Mouse (Mus musculus): ENCODE measurements around the gene Mtmr14. TPM values are rescaled to one million over a fixed set of nuclear protein-coding genes. Genes with fewer than 3 reads are reported as not detected.

The Mtmr14 gene
- polyA plus RNA-seq, 1 experiment, result 62.4 TPM

GRCm38 (mm10) chr6:113302258-113302657, 64.6 kb downstream of the Mtmr14 start:
- Histone ChIP-seq H3K36me3 (ENCODE audit: control insufficient read depth, insufficient read depth, low read length, poor library complexity, severe bottlenecking) (no peaks in the 10 kb centered on the region), H3K9ac (ENCODE audit: low read depth, poor library complexity, severe bottlenecking) (no peak overlapping the region), H3K27ac (ENCODE audit: insufficient read depth, low read length) (no peak overlapping the region), H3K4me1 (ENCODE audit: control insufficient read depth, insufficient read depth, low read length) (no peaks in the 10 kb centered on the region), H3K9me3 (replicated peaks; ENCODE audit: control insufficient read depth, insufficient read depth, low read length, poor library complexity, severe bottlenecking) (no peaks in the 10 kb centered on the region), H3K27me3 (ENCODE audit: control insufficient read depth, insufficient read depth, low read length, poor library complexity, severe bottlenecking) (no peaks in the 10 kb centered on the region), H3K4me3 (ENCODE audit: low read depth, low read length) (no peak overlapping the region)
- TF ChIP-seq CTCF (IDR thresholded peaks at IDR 0.05; ENCODE audit: low read depth, low read length) (peak; percentile 38), POLR2A (IDR thresholded peaks at IDR 0.05; ENCODE audit: insufficient read depth, low read length) (no peak)

- no peaks in the 10 kb centered on the region for H3K4me1 ChIP-seq (ENCODE audit: control insufficient read depth, insufficient read depth, low read length)
- no peaks in the 10 kb centered on the region for H3K9me3 ChIP-seq (replicated peaks; ENCODE audit: control insufficient read depth, insufficient read depth, low read length, poor library complexity, severe bottlenecking)
- H3K9ac ChIP-seq (ENCODE audit: low read depth, poor library complexity, severe bottlenecking), result peak overlapping the region; percentile 95
- H3K27me3 ChIP-seq (ENCODE audit: control insufficient read depth, insufficient read depth, low read length, poor library complexity, severe bottlenecking), result no peaks in the 10 kb centered on the region
- H3K36me3 ChIP-seq (ENCODE audit: control insufficient read depth, insufficient read depth, low read length, poor library complexity, severe bottlenecking), result peaks cover 14% of the 10 kb centered on the region
- H3K27ac ChIP-seq (ENCODE audit: insufficient read depth, low read length), result peak overlapping the region; percentile 96
- H3K4me3 ChIP-seq (ENCODE audit: low read depth, low read length), result peak overlapping the region; percentile 99
- TF ChIP-seq POLR2A (IDR thresholded peaks at IDR 0.05; ENCODE audit: insufficient read depth, low read length), result no peak
- TF ChIP-seq CTCF (IDR thresholded peaks at IDR 0.05; ENCODE audit: low read depth, low read length), result no peak
- TF ChIP-seq EP300 (IDR thresholded peaks at IDR 0.05; ENCODE audit: insufficient read depth, low read depth, low read length), result peak; percentile 28; the same call in 1 of the 2 replicates
Observed at GRCm38 (mm10) chr6:113306322-113306985, 68.8 kb downstream of the Mtmr14 start.

GRCm38 (mm10) chr6:113306986-113307349, 69.3 kb downstream of the Mtmr14 start, which contains the start of gene Brpf1:
Gene Brpf1, plus strand, starts transcription at chr6:113307137.
- Histone ChIP-seq H3K9ac (ENCODE audit: low read depth, poor library complexity, severe bottlenecking) (peak within 1 kb of the TSS; percentile 95), H3K27ac (ENCODE audit: insufficient read depth, low read length) (peak within 1 kb of the TSS; percentile 96), H3K27me3 (ENCODE audit: control insufficient read depth, insufficient read depth, low read length, poor library complexity, severe bottlenecking) (no peaks in the 10 kb centered on the region), H3K4me1 (ENCODE audit: control insufficient read depth, insufficient read depth, low read length) (no peaks in the 10 kb centered on the region), H3K36me3 (ENCODE audit: control insufficient read depth, insufficient read depth, low read length, poor library complexity, severe bottlenecking) (peaks cover 15% of the 10 kb centered on the region), H3K9me3 (replicated peaks; ENCODE audit: control insufficient read depth, insufficient read depth, low read length, poor library complexity, severe bottlenecking) (no peaks in the 10 kb centered on the region), H3K4me3 (ENCODE audit: low read depth, low read length) (peak within 1 kb of the TSS; percentile 99)
- TF ChIP-seq CTCF (IDR thresholded peaks at IDR 0.05; ENCODE audit: low read depth, low read length) (no peak), POLR2A (IDR thresholded peaks at IDR 0.05; ENCODE audit: insufficient read depth, low read length) (no peak), EP300 (IDR thresholded peaks at IDR 0.05; ENCODE audit: insufficient read depth, low read depth, low read length) (no peak)

GRCm38 (mm10) chr6:113307481-113308121, 70.0 kb downstream of the Mtmr14 start:
- no peaks in the 10 kb centered on the region for H3K9me3 ChIP-seq (replicated peaks; ENCODE audit: control insufficient read depth, insufficient read depth, low read length, poor library complexity, severe bottlenecking)

GRCm38 (mm10) chr6:113308141-113308540, 70.5 kb downstream of the Mtmr14 start:
- TF ChIP-seq EP300 (IDR thresholded peaks at IDR 0.05; ENCODE audit: insufficient read depth, low read depth, low read length) (no peak), POLR2A (IDR thresholded peaks at IDR 0.05; ENCODE audit: insufficient read depth, low read length) (no peak), CTCF (IDR thresholded peaks at IDR 0.05; ENCODE audit: low read depth, low read length) (no peak)
- Histone ChIP-seq H3K36me3 (ENCODE audit: control insufficient read depth, insufficient read depth, low read length, poor library complexity, severe bottlenecking) (peaks cover 25% of the 10 kb centered on the region), H3K27me3 (ENCODE audit: control insufficient read depth, insufficient read depth, low read length, poor library complexity, severe bottlenecking) (no peaks in the 10 kb centered on the region), H3K4me1 (ENCODE audit: control insufficient read depth, insufficient read depth, low read length) (no peaks in the 10 kb centered on the region), H3K4me3 (ENCODE audit: low read depth, low read length) (peak overlapping the region; percentile 99), H3K9ac (ENCODE audit: low read depth, poor library complexity, severe bottlenecking) (peak overlapping the region; percentile 95), H3K9me3 (replicated peaks; ENCODE audit: control insufficient read depth, insufficient read depth, low read length, poor library complexity, severe bottlenecking) (no peaks in the 10 kb centered on the region), H3K27ac (ENCODE audit: insufficient read depth, low read length) (0 out of 2 replicates have a peak overlapping the region, but pooled peaks have one; percentile 8)

More at GRCm38 (mm10) chr6:113307481-113308121, 70.0 kb downstream of the Mtmr14 start:
- H3K4me3 ChIP-seq (ENCODE audit: low read depth, low read length), result peak overlapping the region; percentile 99
- no peaks in the 10 kb centered on the region for H3K27me3 ChIP-seq (ENCODE audit: control insufficient read depth, insufficient read depth, low read length, poor library complexity, severe bottlenecking)
- H3K9ac ChIP-seq (ENCODE audit: low read depth, poor library complexity, severe bottlenecking), result peak overlapping the region; percentile 95
- H3K4me1 ChIP-seq (ENCODE audit: control insufficient read depth, insufficient read depth, low read length), result no peaks in the 10 kb centered on the region
- 0 out of 2 replicates have a peak overlapping the region, but pooled peaks have one; percentile 8 for H3K27ac ChIP-seq (ENCODE audit: insufficient read depth, low read length)
- TF ChIP-seq EP300 (IDR thresholded peaks at IDR 0.05; ENCODE audit: insufficient read depth, low read depth, low read length), result no peak
- no peak for TF ChIP-seq CTCF (IDR thresholded peaks at IDR 0.05; ENCODE audit: low read depth, low read length)
- H3K36me3 ChIP-seq (ENCODE audit: control insufficient read depth, insufficient read depth, low read length, poor library complexity, severe bottlenecking), result peaks cover 21% of the 10 kb centered on the region

GRCm38 (mm10) chr6:113315972-113316371, 78.3 kb downstream of the Mtmr14 start:
- Histone ChIP-seq H3K9me3 (replicated peaks; ENCODE audit: control insufficient read depth, insufficient read depth, low read length, poor library complexity, severe bottlenecking) (no peaks in the 10 kb centered on the region), H3K27me3 (ENCODE audit: control insufficient read depth, insufficient read depth, low read length, poor library complexity, severe bottlenecking) (no peaks in the 10 kb centered on the region), H3K36me3 (ENCODE audit: control insufficient read depth, insufficient read depth, low read length, poor library complexity, severe bottlenecking) (peaks cover 75% of the 10 kb centered on the region), H3K4me1 (ENCODE audit: control insufficient read depth, insufficient read depth, low read length) (no peaks in the 10 kb centered on the region), H3K4me3 (ENCODE audit: low read depth, low read length) (no peak overlapping the region), H3K9ac (ENCODE audit: low read depth, poor library complexity, severe bottlenecking) (no peak overlapping the region), H3K27ac (ENCODE audit: insufficient read depth, low read length) (no peak overlapping the region)
- TF ChIP-seq POLR2A (IDR thresholded peaks at IDR 0.05; ENCODE audit: insufficient read depth, low read length) (no peak), EP300 (IDR thresholded peaks at IDR 0.05; ENCODE audit: insufficient read depth, low read depth, low read length) (no peak), CTCF (IDR thresholded peaks at IDR 0.05; ENCODE audit: low read depth, low read length) (no peak)
